Comparison of ENCODE assay signal across 24 mouse cellular contexts in genomic region chr2:164676103-164676502, GRCm38 (mm10). TPM values are rescaled to one million over a fixed set of nuclear protein-coding genes. Genes with fewer than 3 reads are reported as not detected.
DNase-seq lines count a peak whose midpoint lies in the region; ATAC-seq and TF ChIP-seq lines count a peak whose summit lies in the region.
"Had no signal": no experiment of that assay in that cellular context is flagged by ENCODE, and none has a peak within 500 bp of the region (broad histone marks: within the 10 kb centered on the region; RNA-seq: fewer than 3 reads in every experiment).

No protein-coding gene starts in this region.

- no peak for TF ChIP-seq POLR2A in lung, adult 2 months (IDR thresholded peaks at IDR 0.05; ENCODE audit: borderline replicate concordance, extremely low read depth, low read depth, low read length)

- in situ Hi-C loops in Patski (cut with MboI; ENCODE audit: low pct_unique_long_range_greater_than_20kb) = no loop called here

- H3K27me3 ChIP-seq in hindbrain, postnatal 0 days (ENCODE audit: insufficient read depth, low read length) = no peaks in the 10 kb centered on the region
- no peaks in the 10 kb centered on the region for H3K27me3 ChIP-seq in hindbrain, embryonic 11.5 days (ENCODE audit: control insufficient read depth, insufficient read depth, low read length)
- no peaks in the 10 kb centered on the region for H3K27me3 ChIP-seq in Patski
- H3K27me3 ChIP-seq in stomach, postnatal 0 days (ENCODE audit: control insufficient read depth, insufficient read depth, low read length) = no peaks in the 10 kb centered on the region
- no peaks in the 10 kb centered on the region for H3K27me3 ChIP-seq in forebrain, embryonic 13.5 days
- H3K27me3 ChIP-seq: embryonic facial prominence, embryonic 12.5 days; liver, embryonic 13.5 days; midbrain, embryonic 13.5 days had no signal

- no peak for DNase-seq in hindbrain, postnatal 0 days (ENCODE audit: low spot score)
- DNase-seq in hindbrain, embryonic 11.5 days (ENCODE audit: low spot score) = no peak
- DNase-seq in lung, adult 2 months = no peak
- DNase-seq in lung, postnatal 14 days = no peak
- no peak for DNase-seq in Patski (ENCODE audit: low read depth, low spot score)
- no peak for DNase-seq in stomach, postnatal 0 days (ENCODE audit: low spot score)
- no peak for DNase-seq in adrenal gland, postnatal 10 days
- DNase-seq: adrenal gland, postnatal 14 days; cerebellum, adult 8-10 months; heart, postnatal 14 days; kidney, adult 8-10 months; kidney, postnatal 4 days; liver, embryonic 13.5 days had no signal

- no peaks in the 10 kb centered on the region for H3K36me3 ChIP-seq in hindbrain, postnatal 0 days (ENCODE audit: insufficient read depth, low read length)
- H3K36me3 ChIP-seq in hindbrain, embryonic 11.5 days (ENCODE audit: control insufficient read depth, insufficient read depth, low read length) = no peaks in the 10 kb centered on the region
- H3K36me3 ChIP-seq in stomach, postnatal 0 days (ENCODE audit: control insufficient read depth, insufficient read depth, low read length) = no peaks in the 10 kb centered on the region
- no peaks in the 10 kb centered on the region for H3K36me3 ChIP-seq in forebrain, embryonic 13.5 days (ENCODE audit: poor library complexity, severe bottlenecking)
- H3K36me3 ChIP-seq: embryonic facial prominence, embryonic 12.5 days; liver, embryonic 13.5 days; midbrain, embryonic 13.5 days had no signal

- no peak overlapping the region for H3K27ac ChIP-seq in hindbrain, postnatal 0 days
- no peak overlapping the region for H3K27ac ChIP-seq in hindbrain, embryonic 11.5 days (ENCODE audit: low read depth, low read length)
- no peak overlapping the region for H3K27ac ChIP-seq in stomach, postnatal 0 days (replicated peaks)
- H3K27ac ChIP-seq in forebrain, embryonic 13.5 days = no peak overlapping the region
- H3K27ac ChIP-seq: embryonic facial prominence, embryonic 12.5 days; hindbrain, embryonic 14.5 days; liver, embryonic 13.5 days; macrophage; midbrain, embryonic 13.5 days had no signal

- H3K4me3 ChIP-seq in hindbrain, postnatal 0 days (ENCODE audit: low read length) = no peak overlapping the region
- no peak overlapping the region for H3K4me3 ChIP-seq in hindbrain, embryonic 11.5 days (ENCODE audit: low read depth, low read length)
- no peak overlapping the region for H3K4me3 ChIP-seq in lung, adult 2 months (replicated peaks; ENCODE audit: extremely low read depth, low read depth, low read length)
- no peak overlapping the region for H3K4me3 ChIP-seq in stomach, postnatal 0 days (ENCODE audit: low read depth, low read length)
- no peak overlapping the region for H3K4me3 ChIP-seq in forebrain, embryonic 13.5 days
- H3K4me3 ChIP-seq: embryonic facial prominence, embryonic 12.5 days; liver, embryonic 13.5 days; midbrain, embryonic 13.5 days had no signal

- H3K4me1 ChIP-seq in hindbrain, postnatal 0 days (ENCODE audit: insufficient read depth, low read length) = no peaks in the 10 kb centered on the region; the same call in 1 of the 2 replicates
- no peaks in the 10 kb centered on the region for H3K4me1 ChIP-seq in hindbrain, embryonic 11.5 days (replicated peaks; ENCODE audit: control insufficient read depth, insufficient read depth, low read length)
- no peaks in the 10 kb centered on the region for H3K4me1 ChIP-seq in lung, adult 2 months (ENCODE audit: control insufficient read depth, insufficient read depth, low read length)
- H3K4me1 ChIP-seq in stomach, postnatal 0 days (replicated peaks; ENCODE audit: control insufficient read depth, insufficient read depth) = no peaks in the 10 kb centered on the region
- H3K4me1 ChIP-seq in forebrain, embryonic 13.5 days = 0 out of 2 replicates have a peak, but pooled peaks cover 11% of the 10 kb centered on the region

- H3K4me2 ChIP-seq in hindbrain, postnatal 0 days (ENCODE audit: low read depth, low read length) = no peak overlapping the region
- no peak overlapping the region for H3K4me2 ChIP-seq in hindbrain, embryonic 11.5 days (replicated peaks; ENCODE audit: low read depth, low read length)
- no peak overlapping the region for H3K4me2 ChIP-seq in stomach, postnatal 0 days (replicated peaks; ENCODE audit: low read depth)
- no peak overlapping the region for H3K4me2 ChIP-seq in forebrain, embryonic 13.5 days
- H3K4me2 ChIP-seq: embryonic facial prominence, embryonic 12.5 days; heart, embryonic 11.5 days; hindbrain, embryonic 14.5 days; liver, embryonic 13.5 days; midbrain, embryonic 13.5 days had no signal

- WGBS in hindbrain, postnatal 0 days = 76% methylated on average over 7 of the region's 7 CpGs
- 82% methylated on average over 7 of the region's 7 CpGs for WGBS in hindbrain, embryonic 11.5 days
- 80% methylated on average over 7 of the region's 7 CpGs for WGBS in lung, adult 2 months
- WGBS in stomach, postnatal 0 days = 81% methylated on average over 7 of the region's 7 CpGs
- WGBS in forebrain, embryonic 13.5 days = 73% methylated on average over 7 of the region's 7 CpGs

- CTCF ChIA-PET in Patski (lab: Charles Lee) = no interaction called here

- POLR2A ChIA-PET in Patski (lab: Charles Lee) = no interaction called here

- TF ChIP-seq EP300 in stomach, postnatal 0 days (optimal IDR thresholded peaks at IDR 0.05) = no peak

- no peak overlapping the region for H3K9ac ChIP-seq in hindbrain, postnatal 0 days (replicated peaks; ENCODE audit: low read length)
- H3K9ac ChIP-seq in hindbrain, embryonic 11.5 days (ENCODE audit: low read depth, low read length) = no peak overlapping the region
- no peak overlapping the region for H3K9ac ChIP-seq in stomach, postnatal 0 days (ENCODE audit: low read length)
- H3K9ac ChIP-seq in forebrain, embryonic 13.5 days = no peak overlapping the region
- H3K9ac ChIP-seq: embryonic facial prominence, embryonic 12.5 days; hindbrain, embryonic 14.5 days; liver, embryonic 13.5 days; midbrain, embryonic 13.5 days had no signal

- H3K9me3 ChIP-seq in hindbrain, postnatal 0 days (ENCODE audit: low read length) = no peaks in the 10 kb centered on the region
- no peaks in the 10 kb centered on the region for H3K9me3 ChIP-seq in hindbrain, embryonic 11.5 days (ENCODE audit: control insufficient read depth, low read length)
- no peaks in the 10 kb centered on the region for H3K9me3 ChIP-seq in stomach, postnatal 0 days (ENCODE audit: control insufficient read depth, low read length)
- H3K9me3 ChIP-seq in forebrain, embryonic 13.5 days (replicated peaks) = no peaks in the 10 kb centered on the region
- H3K9me3 ChIP-seq: embryonic facial prominence, embryonic 12.5 days; liver, embryonic 13.5 days had no signal

- TF ChIP-seq CTCF in hindbrain, postnatal 0 days (IDR thresholded peaks at IDR 0.05; ENCODE audit: low read depth) = peak; percentile 30
- TF ChIP-seq CTCF in lung, adult 2 months (IDR thresholded peaks at IDR 0.05; ENCODE audit: insufficient read depth, low read length) = 0 out of 2 replicates have a peak, but pooled peaks have one; percentile 16
- peak; percentile 35 for TF ChIP-seq CTCF in Patski (IDR thresholded peaks at IDR 0.05)
- TF ChIP-seq CTCF in stomach, postnatal 0 days (IDR thresholded peaks at IDR 0.05; ENCODE audit: low read depth) = peak; percentile 43

- no peak for ATAC-seq in hindbrain, postnatal 0 days
- no peak for ATAC-seq in hindbrain, embryonic 11.5 days (ENCODE audit: low FRiP score)
- ATAC-seq in Patski = no peak
- no peak for ATAC-seq in stomach, postnatal 0 days (ENCODE audit: low FRiP score, low TSS enrichment)
- ATAC-seq in forebrain, embryonic 13.5 days = no peak
- ATAC-seq: midbrain, embryonic 13.5 days had no signal

RNA-seq across cellular contexts. Expression of gene Wfdc11, which starts 2.2 kb away (rescaled TPM):
- total RNA-seq in hindbrain, postnatal 0 days (2014; rRNA removed) = not detected in 2 replicates
- polyA plus RNA-seq in hindbrain, postnatal 0 days (2015; fragmentation: Nextera tagmentation; extraction: Ambion mirVana) = not detected in 2 replicates
- polyA plus RNA-seq in hindbrain, embryonic 11.5 days (2014; fragmentation: Nextera tagmentation; extraction: Ambion mirVana) = not detected in 2 replicates
- polyA plus RNA-seq in lung, adult 2 months (2012; rRNA removed) = not detected in 2 replicates
- polyA plus RNA-seq in Patski (2021) = not detected
- polyA plus RNA-seq in stomach, postnatal 0 days (2015; fragmentation: Nextera tagmentation; extraction: Ambion mirVana) = not detected in 2 replicates
- not detected in 2 replicates for polyA plus RNA-seq in forebrain, embryonic 13.5 days (2015; fragmentation: Nextera tagmentation; extraction: Ambion mirVana)
- total RNA-seq in adrenal gland, postnatal 10 days (2021) = not detected
- total RNA-seq: adrenal gland, postnatal 14 days; ES-E14; gastrocnemius, adult 8-10 months; heart, postnatal 14 days; layer of hippocampus, postnatal 25 days; left cerebral cortex, postnatal 25 days had no signal
- polyA plus RNA-seq: cortical plate, adult 2 months; embryonic facial prominence, embryonic 12.5 days; heart, embryonic 11.5 days; hindbrain, embryonic 14.5 days; liver, embryonic 13.5 days; macrophage; midbrain, embryonic 13.5 days had no signal

RNA-seq across cellular contexts. Expression of gene Wfdc13, which starts 8.8 kb away (rescaled TPM):
- not detected in 2 replicates for total RNA-seq in hindbrain, postnatal 0 days (2014; rRNA removed)
- not detected in 2 replicates for polyA plus RNA-seq in hindbrain, postnatal 0 days (2015; fragmentation: Nextera tagmentation; extraction: Ambion mirVana)
- 0.24 TPM in 1 of 2 replicates, not detected in the other for polyA plus RNA-seq in hindbrain, embryonic 11.5 days (2014; fragmentation: Nextera tagmentation; extraction: Ambion mirVana)
- polyA plus RNA-seq in lung, adult 2 months (2012; rRNA removed) = 0.98 and 1.3 TPM in 2 replicates
- not detected for polyA plus RNA-seq in Patski (2021)
- polyA plus RNA-seq in stomach, postnatal 0 days (2015; fragmentation: Nextera tagmentation; extraction: Ambion mirVana) = 2.1 and 2.6 TPM in 2 replicates
- not detected in 2 replicates for polyA plus RNA-seq in forebrain, embryonic 13.5 days (2015; fragmentation: Nextera tagmentation; extraction: Ambion mirVana)
- total RNA-seq in adrenal gland, postnatal 10 days (2021) = not detected
- total RNA-seq: adrenal gland, postnatal 14 days; ES-E14; gastrocnemius, adult 8-10 months; heart, postnatal 14 days; layer of hippocampus, postnatal 25 days; left cerebral cortex, postnatal 25 days had no signal
- polyA plus RNA-seq: cortical plate, adult 2 months; heart, embryonic 11.5 days; hindbrain, embryonic 14.5 days; liver, embryonic 13.5 days; macrophage; midbrain, embryonic 13.5 days had no signal

RNA-seq across cellular contexts. Expression of gene Wfdc9, which starts 19.7 kb away (rescaled TPM):
- not detected in 2 replicates for total RNA-seq in hindbrain, postnatal 0 days (2014; rRNA removed)
- not detected in 2 replicates for polyA plus RNA-seq in hindbrain, postnatal 0 days (2015; fragmentation: Nextera tagmentation; extraction: Ambion mirVana)
- polyA plus RNA-seq in hindbrain, embryonic 11.5 days (2014; fragmentation: Nextera tagmentation; extraction: Ambion mirVana) = not detected in 2 replicates
- not detected in 2 replicates for polyA plus RNA-seq in lung, adult 2 months (2012; rRNA removed)
- polyA plus RNA-seq in Patski (2021) = not detected
- 0.58 TPM in 1 of 2 replicates, not detected in the other for polyA plus RNA-seq in stomach, postnatal 0 days (2015; fragmentation: Nextera tagmentation; extraction: Ambion mirVana)
- polyA plus RNA-seq in forebrain, embryonic 13.5 days (2015; fragmentation: Nextera tagmentation; extraction: Ambion mirVana) = not detected in 2 replicates
- total RNA-seq in adrenal gland, postnatal 10 days (2021) = not detected
- total RNA-seq: adrenal gland, postnatal 14 days; ES-E14; gastrocnemius, adult 8-10 months; heart, postnatal 14 days; layer of hippocampus, postnatal 25 days; left cerebral cortex, postnatal 25 days had no signal
- polyA plus RNA-seq: cortical plate, adult 2 months; embryonic facial prominence, embryonic 12.5 days; heart, embryonic 11.5 days; hindbrain, embryonic 14.5 days; liver, embryonic 13.5 days; macrophage; midbrain, embryonic 13.5 days had no signal

RNA-seq across cellular contexts. Expression of gene Wfdc10, which starts 20.3 kb away (rescaled TPM):
- total RNA-seq in hindbrain, postnatal 0 days (2014; rRNA removed) = not detected in 2 replicates
- polyA plus RNA-seq in hindbrain, postnatal 0 days (2015; fragmentation: Nextera tagmentation; extraction: Ambion mirVana) = 0.60 TPM in 1 of 2 replicates, not detected in the other
- not detected in 2 replicates for polyA plus RNA-seq in hindbrain, embryonic 11.5 days (2014; fragmentation: Nextera tagmentation; extraction: Ambion mirVana)
- 7.9 and 10.9 TPM in 2 replicates for polyA plus RNA-seq in lung, adult 2 months (2012; rRNA removed)
- not detected for polyA plus RNA-seq in Patski (2021)
- polyA plus RNA-seq in stomach, postnatal 0 days (2015; fragmentation: Nextera tagmentation; extraction: Ambion mirVana) = 12.2 and 12.6 TPM in 2 replicates
- polyA plus RNA-seq in forebrain, embryonic 13.5 days (2015; fragmentation: Nextera tagmentation; extraction: Ambion mirVana) = not detected in 2 replicates
- total RNA-seq in adrenal gland, postnatal 10 days (2021) = not detected
- total RNA-seq: adrenal gland, postnatal 14 days; gastrocnemius, adult 8-10 months; heart, postnatal 14 days; layer of hippocampus, postnatal 25 days; left cerebral cortex, postnatal 25 days had no signal
- polyA plus RNA-seq: cortical plate, adult 2 months; embryonic facial prominence, embryonic 12.5 days; hindbrain, embryonic 14.5 days; liver, embryonic 13.5 days; macrophage; midbrain, embryonic 13.5 days had no signal

RNA-seq across cellular contexts. Expression of gene Spint4, which starts 22.2 kb away (rescaled TPM):
- total RNA-seq in hindbrain, postnatal 0 days (2014; rRNA removed) = not detected in 2 replicates
- not detected in 2 replicates for polyA plus RNA-seq in hindbrain, postnatal 0 days (2015; fragmentation: Nextera tagmentation; extraction: Ambion mirVana)
- not detected in 2 replicates for polyA plus RNA-seq in hindbrain, embryonic 11.5 days (2014; fragmentation: Nextera tagmentation; extraction: Ambion mirVana)
- not detected in 2 replicates for polyA plus RNA-seq in lung, adult 2 months (2012; rRNA removed)
- polyA plus RNA-seq in Patski (2021) = not detected
- polyA plus RNA-seq in stomach, postnatal 0 days (2015; fragmentation: Nextera tagmentation; extraction: Ambion mirVana) = not detected in 2 replicates
- not detected in 2 replicates for polyA plus RNA-seq in forebrain, embryonic 13.5 days (2015; fragmentation: Nextera tagmentation; extraction: Ambion mirVana)
- not detected for total RNA-seq in adrenal gland, postnatal 10 days (2021)
- total RNA-seq: adrenal gland, postnatal 14 days; ES-E14; gastrocnemius, adult 8-10 months; heart, postnatal 14 days; layer of hippocampus, postnatal 25 days; left cerebral cortex, postnatal 25 days had no signal
- polyA plus RNA-seq: cortical plate, adult 2 months; embryonic facial prominence, embryonic 12.5 days; heart, embryonic 11.5 days; hindbrain, embryonic 14.5 days; liver, embryonic 13.5 days; macrophage; midbrain, embryonic 13.5 days had no signal
